In the genomic region with DNA sequence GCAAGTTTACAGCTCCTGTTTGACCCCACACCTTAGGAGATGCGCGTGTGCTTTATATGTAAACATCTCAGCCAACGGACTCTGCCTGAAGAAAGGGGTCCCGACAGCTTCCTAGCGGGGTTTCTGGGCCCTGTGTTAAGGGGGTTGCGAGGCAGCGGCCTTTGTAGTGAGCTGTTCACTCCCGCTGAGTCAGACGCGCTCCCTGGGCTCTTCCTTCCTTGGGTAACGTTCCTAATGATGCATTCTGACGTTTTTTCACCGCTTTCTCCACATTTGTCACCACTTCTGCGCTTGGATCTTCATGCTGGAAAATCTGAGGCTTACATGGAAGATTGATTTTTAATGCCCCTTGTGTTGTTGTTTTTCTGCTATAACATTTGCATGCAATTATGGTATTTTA, we compare ENCODE assay signal across 7 mouse cellular contexts. TPM values are rescaled to one million over a fixed set of nuclear protein-coding genes. Genes with fewer than 3 reads are reported as not detected.
DNase-seq lines count a peak whose midpoint lies in the region; ATAC-seq lines count a peak whose summit lies in the region.

No protein-coding gene starts in this region.

- H3K9ac ChIP-seq in liver, embryonic 11.5 days (ENCODE audit: low read depth, low read length) = peak overlapping the region; percentile 27; the same call in 1 of the 2 replicates
- H3K9ac ChIP-seq in forebrain, embryonic 16.5 days (replicated peaks; ENCODE audit: low read depth, low read length) = no peak overlapping the region
- H3K9ac ChIP-seq in liver, embryonic 12.5 days = peak overlapping the region; percentile 61; the same call in 1 of the 2 replicates
- no peak overlapping the region for H3K9ac ChIP-seq in stomach, embryonic 16.5 days (ENCODE audit: low read length)

- peak overlapping the region; percentile 35 for H3K4me3 ChIP-seq in liver, embryonic 11.5 days (ENCODE audit: low read depth, low read length)
- H3K4me3 ChIP-seq in forebrain, embryonic 16.5 days (replicated peaks; ENCODE audit: low read length) = no peak overlapping the region
- H3K4me3 ChIP-seq in liver, embryonic 12.5 days = peak overlapping the region; percentile 43
- H3K4me3 ChIP-seq in stomach, embryonic 16.5 days (replicated peaks; ENCODE audit: low read length) = 0 out of 2 replicates have a peak overlapping the region, but pooled peaks have one; percentile 3

- H3K4me1 ChIP-seq in liver, embryonic 11.5 days (replicated peaks; ENCODE audit: control insufficient read depth, insufficient read depth, low read length) = 0 out of 2 replicates have a peak, but pooled peaks cover 5% of the 10 kb centered on the region
- H3K4me1 ChIP-seq in forebrain, embryonic 16.5 days (replicated peaks; ENCODE audit: control insufficient read depth, insufficient read depth, low read length) = peaks cover 4% of the 10 kb centered on the region; the same call in 1 of the 2 replicates
- peaks cover 21% of the 10 kb centered on the region for H3K4me1 ChIP-seq in liver, embryonic 12.5 days
- no peaks in the 10 kb centered on the region for H3K4me1 ChIP-seq in stomach, embryonic 16.5 days (ENCODE audit: control insufficient read depth, insufficient read depth, low read length)

- H3K9me3 ChIP-seq in liver, embryonic 11.5 days (ENCODE audit: control insufficient read depth, low read length) = no peaks in the 10 kb centered on the region
- no peaks in the 10 kb centered on the region for H3K9me3 ChIP-seq in forebrain, embryonic 16.5 days (ENCODE audit: control insufficient read depth, low read length)
- no peaks in the 10 kb centered on the region for H3K9me3 ChIP-seq in liver, embryonic 12.5 days (replicated peaks)
- no peaks in the 10 kb centered on the region for H3K9me3 ChIP-seq in stomach, embryonic 16.5 days (replicated peaks; ENCODE audit: control insufficient read depth, low read length)

- no peaks in the 10 kb centered on the region for H3K27me3 ChIP-seq in liver, embryonic 11.5 days (replicated peaks; ENCODE audit: control insufficient read depth, insufficient read depth, low read length)
- no peaks in the 10 kb centered on the region; the same call in 1 of the 2 replicates for H3K27me3 ChIP-seq in forebrain, embryonic 16.5 days (replicated peaks; ENCODE audit: control insufficient read depth, insufficient read depth, low read length)
- H3K27me3 ChIP-seq in liver, embryonic 12.5 days (replicated peaks) = 0 out of 2 replicates have a peak, but pooled peaks cover 4% of the 10 kb centered on the region
- peaks cover 4% of the 10 kb centered on the region; the same call in 1 of the 2 replicates for H3K27me3 ChIP-seq in stomach, embryonic 16.5 days (ENCODE audit: control insufficient read depth, insufficient read depth, low read length)

- no peak for DNase-seq in liver, embryonic 11.5 days (ENCODE audit: low spot score)
- DNase-seq in liver = no peak
- no peak for DNase-seq in thymus, postnatal 25 days
- no peak for DNase-seq in frontal cortex, postnatal 14 days (ENCODE audit: low spot score in 2 of 2)

- H3K4me2 ChIP-seq in liver, embryonic 11.5 days = peak overlapping the region; percentile 68
- H3K4me2 ChIP-seq in forebrain, embryonic 16.5 days (ENCODE audit: low read length) = peak overlapping the region; percentile 16; the same call in 1 of the 2 replicates
- peak overlapping the region; percentile 76 for H3K4me2 ChIP-seq in liver, embryonic 12.5 days
- H3K4me2 ChIP-seq in stomach, embryonic 16.5 days (ENCODE audit: low read depth, low read length) = peak overlapping the region; percentile 22; the same call in 1 of the 2 replicates

- no peak overlapping the region for H3K27ac ChIP-seq in liver, embryonic 11.5 days (ENCODE audit: low read depth, low read length)
- H3K27ac ChIP-seq in forebrain, embryonic 16.5 days (ENCODE audit: low read length) = no peak overlapping the region
- no peak overlapping the region for H3K27ac ChIP-seq in liver, embryonic 12.5 days
- no peak overlapping the region for H3K27ac ChIP-seq in stomach, embryonic 16.5 days (ENCODE audit: low read length)

- peaks cover 10% of the 10 kb centered on the region; the same call in 1 of the 2 replicates for H3K36me3 ChIP-seq in liver, embryonic 11.5 days (ENCODE audit: control insufficient read depth, insufficient read depth, low read length)
- H3K36me3 ChIP-seq in forebrain, embryonic 16.5 days (ENCODE audit: control insufficient read depth, insufficient read depth) = peaks cover 2% of the 10 kb centered on the region; the same call in 1 of the 2 replicates
- H3K36me3 ChIP-seq in liver, embryonic 12.5 days = peaks cover 21% of the 10 kb centered on the region
- no peaks in the 10 kb centered on the region for H3K36me3 ChIP-seq in stomach, embryonic 16.5 days (ENCODE audit: control insufficient read depth, insufficient read depth, low read length)

- 5% methylated on average over 14 of the region's 14 CpGs for WGBS in liver, embryonic 11.5 days
- WGBS in forebrain, embryonic 16.5 days = 5% methylated on average over 14 of the region's 14 CpGs
- WGBS in liver, embryonic 12.5 days (ENCODE audit: insufficient replicate concordance) = 6% methylated on average over 14 of the region's 14 CpGs
- WGBS in stomach, embryonic 16.5 days = 6% methylated on average over 14 of the region's 14 CpGs

- no peak for ATAC-seq in liver, embryonic 11.5 days (replicated peaks; ENCODE audit: low FRiP score)
- no peak for ATAC-seq in forebrain, embryonic 16.5 days
- ATAC-seq in liver, embryonic 12.5 days = no peak
- ATAC-seq in stomach, embryonic 16.5 days (ENCODE audit: insufficient read depth, low FRiP score) = no peak

RNA-seq across cellular contexts. Expression of a gene that starts 12.7 kb away (rescaled TPM):
- polyA plus RNA-seq in liver, embryonic 11.5 days (2014; fragmentation: Nextera tagmentation; extraction: Ambion mirVana) = 1.2 and 1.5 TPM in 2 replicates
- polyA plus RNA-seq in forebrain, embryonic 16.5 days (2015; fragmentation: Nextera tagmentation; extraction: Ambion mirVana) = 1.1 TPM in 2 replicates
- 0.24 and 0.32 TPM in 2 replicates for polyA plus RNA-seq in liver, embryonic 12.5 days (2016; fragmentation: Nextera tagmentation; extraction: Ambion mirVana)
- polyA plus RNA-seq in stomach, embryonic 16.5 days (2015; fragmentation: Nextera tagmentation; extraction: Ambion mirVana) = 0.21 and 0.87 TPM in 2 replicates

RNA-seq across cellular contexts. Expression of a gene that starts 54.1 kb away (rescaled TPM):
- 47.4 and 53.2 TPM in 2 replicates for polyA plus RNA-seq in liver, embryonic 11.5 days (2014; fragmentation: Nextera tagmentation; extraction: Ambion mirVana)
- 19.9 and 21.9 TPM in 2 replicates for polyA plus RNA-seq in forebrain, embryonic 16.5 days (2015; fragmentation: Nextera tagmentation; extraction: Ambion mirVana)
- polyA plus RNA-seq in liver, embryonic 12.5 days (2016; fragmentation: Nextera tagmentation; extraction: Ambion mirVana) = 28.9 and 30.3 TPM in 2 replicates
- polyA plus RNA-seq in stomach, embryonic 16.5 days (2015; fragmentation: Nextera tagmentation; extraction: Ambion mirVana) = 24.7 and 27.0 TPM in 2 replicates

Comparison
In these comparisons a context has a peak if more than half of its experiments do, and no peak if none do; other contexts are left out.
1. H3K4me2 ChIP-seq: peak in every context shown above with its lines; median percentile 76 in liver, embryonic 12.5 days; 68 in liver, embryonic 11.5 days; 22 in stomach, embryonic 16.5 days; 16 in forebrain, embryonic 16.5 days.
2. H3K9ac ChIP-seq: peak in liver, embryonic 11.5 days (single experiment) and liver, embryonic 12.5 days (single experiment); none in forebrain, embryonic 16.5 days (single experiment) and stomach, embryonic 16.5 days (single experiment).